Mouse (Mus musculus) layer of hippocampus, adult 9-10 months (tissue): ENCODE results near the gene Pde1b.
A peak's percentile ranks its signal among the peaks of the same experiment; 100 is the strongest.

ENCODE experiments used
- DNase-seq: peaks from one replicate; pipeline ENCODE4 v3.0.0; 2022; ENCODE audit warnings: low spot score

The Pde1b gene

DNA sequence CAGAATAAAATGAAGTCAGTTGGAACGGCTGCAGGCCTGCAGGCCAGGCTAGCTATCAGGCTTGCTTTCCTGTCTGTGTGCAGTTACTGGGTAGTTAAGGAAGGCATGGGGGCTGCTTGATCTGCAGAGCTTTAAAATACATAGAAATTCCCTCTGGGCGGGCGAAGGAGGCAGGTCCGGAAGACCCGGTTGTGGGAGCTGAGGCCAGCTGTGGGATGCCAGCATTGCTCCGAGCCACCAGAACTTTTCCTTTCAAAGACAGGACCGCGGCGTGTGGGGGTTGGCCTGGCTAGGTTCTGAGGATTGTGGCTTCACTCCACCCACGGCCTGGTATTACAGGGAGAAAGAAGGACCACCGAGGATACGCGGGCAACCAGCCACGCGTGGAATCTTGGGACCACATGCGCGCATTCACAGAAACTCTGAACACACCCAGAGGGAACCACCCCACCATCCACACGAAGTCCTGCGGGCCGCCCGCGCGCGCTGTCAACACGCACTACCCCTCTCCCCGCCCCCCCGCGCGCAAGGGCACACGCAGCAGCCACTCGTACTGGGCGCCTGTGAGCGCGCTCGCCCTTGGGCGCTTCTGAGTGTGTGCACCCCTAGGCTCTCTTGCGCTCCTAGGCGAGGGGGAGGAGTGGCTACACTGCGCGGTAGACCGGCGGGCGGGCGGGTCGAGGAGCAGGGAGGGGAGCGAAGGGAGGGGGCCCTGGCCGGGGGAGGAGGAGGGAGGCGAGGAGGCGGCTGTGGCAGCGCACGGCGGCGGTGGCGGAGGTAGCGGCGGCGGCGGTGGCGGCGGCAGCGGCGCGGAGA is at the start of gene Pde1b:
Pde1b (plus strand) TSS at position 600 of the 816 bp plus-strand sequence.
- no peak for DNase-seq

DNA sequence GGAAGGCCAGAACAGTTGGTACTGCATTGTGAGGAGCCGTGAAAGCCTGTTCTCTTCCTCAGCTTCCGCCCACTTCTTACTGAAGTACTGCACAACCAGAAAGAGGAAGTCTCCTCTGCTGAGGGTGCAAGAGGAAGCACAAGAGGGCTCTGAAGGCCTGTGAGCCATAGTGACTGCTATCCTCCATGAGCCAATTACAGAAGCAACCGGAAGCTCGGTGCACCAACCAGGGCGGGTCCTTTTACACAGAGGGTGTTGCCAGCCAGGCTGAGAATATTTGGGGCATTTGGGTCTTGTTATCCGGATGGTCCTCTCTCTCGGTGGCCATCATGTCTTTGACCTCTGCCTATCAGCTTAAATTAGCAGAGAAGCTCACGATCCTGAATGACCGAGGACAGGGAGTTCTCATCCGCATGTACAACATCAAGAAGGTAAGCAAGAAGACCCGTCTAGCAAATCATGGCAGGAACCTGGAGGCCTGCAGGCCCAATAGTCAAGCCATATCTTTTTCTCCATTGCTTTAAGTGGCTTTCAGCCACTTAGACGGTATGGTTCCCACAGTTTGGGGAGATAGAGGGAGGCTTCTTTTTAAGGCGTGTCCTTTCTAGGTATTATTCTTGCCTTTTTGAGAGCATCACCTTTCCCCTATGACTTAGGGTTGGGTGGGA is 49.1 kb upstream of the Pde1b start, which contains the start of gene Nckap1l:
Nckap1l (plus strand) TSS at position 244 of the 668 bp plus-strand sequence.
- peak; percentile 30 for DNase-seq

DNA sequence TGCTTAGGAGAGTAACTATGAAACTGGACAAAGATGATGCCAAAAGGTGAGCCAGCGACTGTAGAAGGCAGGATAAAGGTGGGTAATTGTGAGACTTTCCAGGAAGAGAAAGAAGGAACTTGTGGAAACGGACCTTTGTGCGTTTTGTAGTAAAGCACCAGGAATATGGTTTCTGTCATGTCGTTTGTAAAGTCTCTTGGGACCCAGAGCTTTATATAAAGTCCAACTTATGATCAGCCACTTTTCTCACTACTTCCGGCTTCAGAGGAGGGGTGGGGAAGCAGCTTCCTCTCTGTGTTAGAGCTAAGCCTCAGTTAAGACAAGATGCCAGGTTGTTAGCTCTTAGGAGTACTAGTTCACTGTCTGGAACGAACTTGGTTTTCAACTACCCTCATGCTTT is 48.4 kb upstream of the Pde1b start:
- DNase-seq, result no peak

DNA sequence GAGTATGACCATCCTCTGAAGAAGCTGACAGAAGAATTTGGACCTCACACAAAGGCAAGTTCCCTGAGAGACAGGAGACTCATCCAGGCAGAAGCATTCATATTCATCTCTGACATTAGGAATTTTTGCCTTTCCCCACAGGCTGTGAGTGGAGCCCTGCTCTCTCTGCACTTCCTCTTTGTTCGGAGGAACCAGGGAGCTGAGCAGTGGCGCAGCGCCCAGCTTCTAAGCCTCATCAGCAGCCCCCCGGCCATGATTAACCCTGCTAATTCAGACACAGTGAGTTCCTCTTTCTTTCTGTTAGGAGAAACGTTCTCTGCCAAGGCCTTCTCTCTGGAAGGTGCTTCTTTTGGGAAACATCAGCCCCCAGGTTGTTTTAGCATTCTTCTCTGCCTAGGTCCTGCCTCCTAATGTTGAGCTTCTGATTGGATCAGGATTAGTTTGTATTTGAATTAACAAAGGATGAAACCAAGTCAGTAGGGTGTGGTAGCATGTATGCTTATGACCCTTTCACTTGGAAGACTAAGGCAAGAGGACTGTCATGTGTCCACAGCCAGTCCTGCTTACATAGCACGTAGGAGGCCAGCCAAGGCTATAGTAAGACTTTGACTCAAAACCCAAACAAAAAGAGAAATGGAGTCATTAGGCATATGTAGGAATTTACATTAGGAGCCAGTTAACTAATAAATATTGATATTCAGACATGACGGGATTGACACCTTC is 40.1 kb upstream of the Pde1b start:
- no peak for DNase-seq

DNA sequence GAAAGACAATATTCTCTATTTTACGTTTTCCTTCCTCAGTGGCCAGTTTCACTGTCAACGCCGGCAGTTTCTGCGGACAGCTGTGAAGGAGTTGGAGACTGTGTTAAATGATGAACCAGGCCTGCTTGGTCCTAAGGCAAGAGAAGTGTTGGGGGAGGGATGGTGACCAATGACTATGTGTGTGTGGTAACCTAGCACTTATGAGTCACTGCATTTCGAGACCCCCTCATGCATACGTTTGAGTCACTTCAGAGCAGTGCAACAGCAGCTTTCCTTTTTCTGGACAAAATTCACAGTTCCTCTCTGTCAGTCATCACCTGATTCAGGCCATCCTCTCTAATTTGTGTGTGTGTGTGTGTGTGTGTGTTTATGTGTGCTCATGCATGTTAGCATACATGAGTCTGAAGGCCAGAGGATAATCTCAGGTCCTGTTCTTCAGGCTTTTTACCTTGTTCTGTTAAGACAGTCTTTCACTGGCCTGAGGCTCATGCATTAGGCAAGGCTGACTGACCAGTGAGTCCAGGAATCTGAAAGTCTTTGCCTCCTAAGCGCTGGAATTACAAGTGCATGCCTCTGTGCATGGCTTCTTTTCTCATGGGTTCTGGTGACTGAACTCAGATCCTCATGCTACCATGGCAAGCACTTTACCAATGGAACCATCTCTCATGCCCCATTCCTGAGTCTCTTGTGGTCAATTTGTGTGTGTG is 31.2 kb upstream of the Pde1b start:
- DNase-seq, result no peak

DNA sequence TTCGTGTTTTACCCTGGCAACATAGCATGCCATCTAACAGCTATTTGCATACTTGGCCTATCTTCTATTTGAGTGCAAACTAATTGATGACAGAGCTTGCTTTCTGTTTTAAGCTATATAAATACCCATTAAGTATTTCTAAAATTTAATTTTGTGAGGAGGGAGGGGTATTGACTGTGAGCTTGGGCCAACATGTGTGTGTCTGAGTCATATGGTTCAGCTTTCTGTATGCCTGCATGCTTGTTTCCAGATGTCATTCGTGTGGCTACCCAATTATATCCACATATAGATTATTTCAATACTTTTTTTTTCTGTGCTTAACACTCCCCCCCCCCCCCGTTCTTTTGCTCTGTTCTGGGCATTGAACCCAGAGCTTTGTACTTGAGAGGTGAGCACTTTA is 30.6 kb upstream of the Pde1b start:
- DNase-seq, result no peak

DNA sequence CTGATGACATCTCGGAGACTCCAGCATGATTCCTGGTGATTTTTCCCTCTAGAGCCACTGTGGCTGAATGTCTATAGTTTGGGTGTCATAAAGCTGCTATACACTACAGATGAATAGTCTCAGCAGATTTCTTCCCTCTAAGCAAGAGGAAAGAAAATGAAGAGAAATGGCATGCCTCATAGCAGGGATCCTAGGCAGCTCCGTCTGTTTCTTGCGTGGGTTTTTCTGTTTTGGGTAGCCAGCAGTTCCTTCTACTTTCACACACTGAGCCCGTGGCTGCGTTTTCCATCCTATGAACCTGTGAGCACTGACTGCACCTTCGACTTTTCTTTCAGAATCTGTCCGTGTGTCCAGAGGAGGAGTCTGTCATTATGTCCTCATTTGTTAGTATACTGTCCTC is 29.7 kb upstream of the Pde1b start:
- no peak for DNase-seq

DNA sequence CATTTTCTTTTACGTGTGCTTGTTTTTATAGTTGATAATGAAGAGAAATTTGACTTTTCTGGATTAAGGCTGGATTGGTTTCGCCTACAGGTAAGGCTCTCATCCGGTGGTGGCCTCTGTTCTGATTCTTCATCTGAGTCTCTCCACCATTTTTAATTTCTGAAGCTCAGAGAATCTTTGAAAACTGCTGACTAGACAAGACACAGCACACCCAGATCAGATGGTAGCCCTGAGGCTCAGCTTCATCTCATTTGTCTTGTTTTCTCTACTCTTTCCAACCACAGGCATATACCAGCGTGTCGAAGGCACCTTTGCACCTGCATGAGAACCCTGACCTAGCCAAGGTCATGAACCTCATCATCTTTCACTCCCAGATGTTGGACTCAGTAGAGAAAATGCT is 29.1 kb upstream of the Pde1b start:
- no peak for DNase-seq

DNA sequence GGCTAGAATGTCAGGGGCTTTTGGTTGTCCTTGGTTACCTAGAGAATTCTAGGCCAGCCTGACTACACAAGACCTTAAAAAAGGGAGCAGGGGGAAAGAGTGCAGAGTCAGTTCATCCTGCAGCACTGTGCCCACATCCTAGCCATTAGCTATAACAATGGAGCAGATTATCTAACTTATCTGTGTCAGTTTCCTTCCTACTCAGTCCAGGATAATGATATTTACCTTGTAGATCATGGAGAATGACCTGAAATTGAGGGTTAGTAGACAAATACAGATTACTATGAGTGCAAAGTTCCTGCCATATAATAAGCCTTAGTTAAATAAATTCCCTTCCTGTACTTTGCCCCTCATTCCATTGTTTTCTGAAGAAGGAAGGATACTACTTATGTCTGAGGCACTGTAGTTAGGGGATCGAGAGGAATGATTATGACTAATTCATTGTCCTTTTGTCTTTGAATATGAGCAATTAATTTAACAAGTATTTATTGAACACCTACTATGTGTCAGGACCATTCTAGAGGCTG is 23.7 kb upstream of the Pde1b start:
- no peak for DNase-seq

DNA sequence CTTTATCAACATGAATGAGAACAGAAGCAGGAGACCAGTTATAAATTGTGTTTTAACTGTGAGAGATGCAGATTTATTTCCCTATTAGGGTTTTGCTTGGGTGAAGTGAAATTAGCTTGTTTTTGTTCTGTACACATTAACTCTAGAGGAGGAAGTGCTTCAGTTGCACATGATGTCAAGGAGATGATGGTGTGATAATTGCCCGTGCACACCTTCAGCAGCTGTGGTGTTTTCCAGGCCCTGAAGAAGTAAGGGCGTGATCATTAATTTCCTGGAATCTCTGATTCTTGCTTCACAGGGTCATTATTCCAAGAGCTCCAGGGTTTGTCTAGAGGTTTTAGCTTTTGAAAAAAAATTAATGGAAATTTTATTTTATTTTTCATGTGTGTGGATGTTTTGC is 22.7 kb upstream of the Pde1b start:
- no peak for DNase-seq

DNA sequence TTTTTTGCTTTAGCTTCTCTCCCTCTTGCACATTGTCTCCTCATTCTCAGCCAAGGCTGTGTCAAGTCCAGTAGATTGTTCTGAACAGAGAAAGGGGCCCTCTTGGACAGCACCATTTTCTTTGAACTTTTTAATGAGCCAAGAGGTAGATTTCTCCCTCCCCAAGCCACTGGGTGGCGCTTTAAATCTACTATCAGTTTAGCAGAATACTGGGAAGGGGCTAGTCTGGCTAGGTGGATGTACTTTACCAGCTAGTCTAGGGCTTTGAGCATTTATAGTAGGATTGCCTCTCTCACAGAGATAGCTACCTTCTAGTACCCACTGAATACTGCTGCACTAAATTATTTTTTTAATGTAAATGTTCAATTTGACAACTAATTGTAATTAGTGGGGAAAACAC is 20.3 kb upstream of the Pde1b start:
- DNase-seq, result no peak

DNA sequence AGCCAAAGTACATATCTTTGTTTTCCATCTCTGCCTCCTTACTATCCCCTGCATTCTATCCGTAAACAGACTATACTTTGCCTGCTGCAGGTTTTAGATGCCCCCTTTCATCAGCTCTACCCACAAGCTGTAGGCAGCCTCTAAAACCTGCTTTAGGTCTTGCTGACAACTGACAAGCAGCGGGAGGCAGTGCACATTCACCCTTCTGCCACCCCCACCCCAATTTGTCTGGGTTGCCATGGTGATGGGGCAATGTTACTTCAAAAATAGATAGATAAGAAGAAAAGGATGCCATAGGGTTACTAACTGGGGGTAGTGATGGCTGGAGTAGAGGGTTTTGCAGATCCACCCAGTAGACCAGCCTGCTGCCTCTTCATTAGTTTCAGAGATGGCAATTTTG is 18.3 kb upstream of the Pde1b start:
- no peak for DNase-seq

DNA sequence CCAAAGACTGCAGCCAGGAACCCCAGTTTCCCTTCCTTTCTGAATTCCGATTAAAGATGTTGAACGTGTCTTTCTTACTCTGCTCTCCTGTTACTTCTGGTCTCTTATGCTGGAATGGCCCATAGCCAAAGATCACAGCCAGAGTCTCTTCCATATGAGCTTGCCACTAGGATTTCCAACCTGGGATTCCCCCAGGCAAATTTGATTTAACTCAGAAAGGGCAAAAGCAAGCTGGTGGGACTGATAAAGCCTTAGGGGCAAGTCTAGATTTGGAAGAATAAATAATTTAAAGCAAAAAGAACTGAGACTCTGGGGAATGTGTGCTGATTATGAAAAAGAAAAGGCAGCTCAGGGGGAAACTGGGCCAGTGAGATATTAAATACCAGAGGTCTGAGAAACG is 17.7 kb upstream of the Pde1b start:
- no peak for DNase-seq

DNA sequence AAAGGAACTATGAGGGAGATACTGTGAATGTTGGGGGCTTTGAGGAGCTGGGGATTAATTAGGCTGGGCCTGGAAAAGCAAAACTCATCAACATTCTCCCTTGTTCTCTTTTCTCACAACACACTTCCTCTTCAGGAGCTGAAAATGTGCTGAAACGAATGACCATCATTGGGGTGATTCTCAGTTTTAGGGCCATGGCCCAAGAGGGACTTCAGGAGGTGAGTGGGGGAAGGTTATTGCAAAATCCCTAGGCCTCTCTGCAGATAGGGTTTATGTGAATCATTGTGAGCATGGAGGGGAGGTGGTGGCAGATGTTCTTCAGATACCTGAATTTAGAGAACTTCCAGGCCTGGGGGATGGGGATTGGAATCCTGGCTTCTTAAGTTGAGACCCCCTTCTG is 16.2 kb upstream of the Pde1b start:
- no peak for DNase-seq

DNA sequence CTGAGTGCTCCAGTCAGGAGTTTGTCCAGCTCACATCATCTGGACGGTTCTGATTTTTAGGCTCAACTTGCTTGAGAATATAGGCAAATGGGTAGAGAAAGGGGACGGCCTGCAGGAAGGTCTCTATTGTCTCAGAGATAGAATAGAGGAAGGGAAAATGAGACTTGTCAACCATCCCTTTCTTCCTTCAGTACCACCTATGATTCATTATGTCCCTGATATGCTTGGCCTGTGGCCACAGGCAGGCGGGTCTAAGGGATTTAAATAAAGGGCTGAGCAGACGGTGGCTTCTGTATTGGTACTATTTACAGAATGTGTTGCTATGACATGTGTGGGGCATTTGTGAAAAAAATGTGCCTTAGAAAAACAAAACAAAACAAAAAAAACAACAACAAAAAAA is 14.5 kb upstream of the Pde1b start:
- no peak for DNase-seq

DNA sequence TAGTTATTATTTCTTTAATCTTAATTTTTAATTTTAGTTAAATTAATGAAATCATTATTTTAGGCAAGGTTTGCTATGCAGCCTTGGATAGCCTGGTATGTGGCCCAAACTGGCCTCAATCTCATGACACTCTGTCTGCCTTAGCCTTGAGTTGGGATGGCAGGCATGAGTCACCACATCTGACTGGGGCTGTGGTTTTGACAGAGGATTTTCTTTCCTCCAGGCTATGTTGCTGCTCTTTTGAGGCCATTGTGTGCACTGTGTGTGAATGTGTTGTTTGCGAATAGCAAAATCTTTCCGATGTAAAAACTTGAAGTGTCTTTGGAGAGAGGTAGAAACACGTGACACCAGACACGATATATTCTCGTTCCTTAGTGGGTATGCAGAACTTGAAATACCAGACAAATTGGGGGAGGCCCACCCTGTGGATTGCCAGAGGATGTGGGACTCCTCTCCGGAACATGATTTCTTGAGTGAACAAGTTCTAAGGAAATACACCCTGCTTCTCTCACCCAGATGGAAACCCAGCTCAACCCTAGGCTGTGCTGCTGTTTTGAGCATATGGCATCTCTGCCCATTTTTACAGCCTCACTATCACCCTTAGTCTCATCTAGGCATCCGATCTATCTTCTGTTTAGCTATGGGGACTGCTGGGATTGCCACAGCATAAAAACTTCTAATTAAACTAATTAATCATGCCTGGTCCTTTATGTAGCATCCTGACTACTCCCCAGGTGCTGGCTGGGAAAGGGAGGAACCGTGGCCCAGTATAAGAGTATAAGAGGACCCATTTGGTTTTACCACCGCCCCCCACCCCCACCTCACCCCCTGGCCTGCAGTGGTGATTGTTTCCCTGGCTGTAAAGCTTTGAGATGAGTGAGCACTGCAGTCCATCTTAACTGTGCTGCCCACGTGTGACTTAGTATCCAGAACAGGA is 6.4 kb upstream of the Pde1b start:
- no peak for DNase-seq

DNA sequence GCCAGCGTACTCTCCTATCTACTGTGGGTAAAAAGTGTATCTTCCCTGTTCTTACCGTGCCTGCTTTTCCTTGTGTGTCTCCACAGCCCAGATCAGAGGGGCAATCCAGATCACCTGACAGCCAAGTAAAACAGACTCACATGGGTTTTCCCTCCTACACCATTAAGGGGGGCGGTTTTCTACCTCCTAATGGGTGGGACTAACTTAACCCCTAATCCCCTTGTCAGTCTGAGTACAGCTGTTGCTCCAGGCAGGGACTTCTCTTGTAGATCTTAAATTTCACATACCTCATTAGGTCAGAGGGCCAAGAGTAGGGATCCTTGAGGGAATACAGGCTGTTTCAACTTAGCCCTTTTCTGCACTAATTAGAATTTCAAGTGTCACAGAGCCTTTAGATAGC is 4.7 kb upstream of the Pde1b start:
- no peak for DNase-seq

DNA sequence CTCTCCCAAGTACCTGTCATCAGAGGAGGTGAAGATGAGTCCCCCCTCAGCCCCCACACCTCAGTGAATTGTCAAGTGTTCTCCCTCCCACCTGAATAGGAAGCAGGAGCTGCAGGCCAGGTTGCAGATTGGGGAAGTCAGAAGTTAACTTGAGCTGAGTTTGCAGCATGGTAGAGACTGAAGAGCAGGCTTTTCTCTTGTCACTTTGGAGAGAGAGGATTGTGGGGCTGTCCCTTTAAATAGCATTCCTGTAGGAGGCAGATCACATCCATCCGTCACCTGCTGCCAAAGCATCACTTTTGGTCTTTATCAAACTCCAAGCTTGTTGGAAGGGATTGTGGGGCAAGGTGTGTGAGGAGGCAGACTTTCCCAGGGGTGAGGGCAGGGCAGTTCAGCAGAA is 2.1 kb upstream of the Pde1b start:
- DNase-seq, result no peak

DNA sequence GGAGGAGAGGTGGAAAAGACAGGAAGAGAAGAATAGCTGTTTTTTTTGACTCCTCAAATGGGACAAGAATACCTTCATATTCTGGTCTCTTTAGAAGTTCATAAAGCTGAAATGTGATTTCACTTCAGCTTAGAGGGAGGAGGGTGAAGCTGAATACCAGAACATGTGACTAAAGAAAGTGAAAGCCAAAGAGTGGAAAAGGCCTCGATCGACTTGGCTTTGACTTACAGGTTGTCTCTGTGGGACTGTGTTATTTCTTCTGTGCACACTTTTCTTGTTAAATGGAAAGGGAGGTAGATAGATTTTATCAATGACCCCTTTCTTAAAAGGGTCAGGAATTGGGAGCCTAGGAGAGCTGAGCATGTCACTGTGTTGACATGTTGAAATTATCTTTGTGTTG is 1.6 kb upstream of the Pde1b start:
- DNase-seq, result no peak

DNA sequence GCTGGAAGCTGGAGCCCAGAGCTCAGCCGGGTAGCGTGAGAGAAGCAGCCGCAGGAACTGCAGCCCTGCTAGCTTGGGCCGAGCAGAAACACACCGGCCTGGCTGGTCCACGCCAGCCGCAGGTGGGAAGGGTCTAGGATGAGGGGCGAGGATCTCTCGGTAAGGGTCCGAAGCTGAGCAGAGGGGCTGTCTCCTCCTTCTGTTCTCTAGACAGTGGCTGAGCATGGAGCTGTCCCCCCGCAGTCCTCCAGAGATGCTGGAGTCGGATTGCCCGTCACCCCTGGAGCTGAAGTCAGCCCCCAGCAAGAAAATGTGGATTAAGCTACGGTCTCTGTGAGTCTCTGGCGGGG is 392 bp downstream of the Pde1b start:
- no peak for DNase-seq

DNA sequence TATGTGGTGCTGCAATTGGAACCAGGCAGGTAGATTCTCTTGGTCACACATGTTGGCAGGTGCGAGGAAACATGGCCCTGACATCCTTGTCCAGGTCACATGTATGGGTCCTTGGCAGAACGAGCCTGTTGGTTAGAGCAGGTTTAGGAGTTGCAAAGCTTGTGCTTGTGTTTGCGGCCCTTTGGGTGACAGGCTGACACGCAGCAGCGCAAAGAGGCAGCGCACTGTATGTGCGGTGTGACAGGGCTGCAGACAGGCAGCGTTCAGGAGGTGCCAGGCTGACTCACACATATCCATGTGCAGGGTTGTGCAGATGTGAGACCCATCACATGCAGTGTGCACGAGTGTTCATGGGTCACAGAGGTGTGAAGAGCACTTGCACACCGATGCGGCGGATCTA is 826 bp downstream of the Pde1b start:
- DNase-seq, result no peak
